Mouse (Mus musculus) right cerebral cortex, postnatal 10 days (tissue): ENCODE measurements around the gene Epha1.

ENCODE experiments used
- DNase-seq, 2 experiments: peaks; one replicate each; pipeline ENCODE4 v3.0.0; 2021; ENCODE audit warnings: low spot score in 2 of 2

Gene Epha1

DNA sequence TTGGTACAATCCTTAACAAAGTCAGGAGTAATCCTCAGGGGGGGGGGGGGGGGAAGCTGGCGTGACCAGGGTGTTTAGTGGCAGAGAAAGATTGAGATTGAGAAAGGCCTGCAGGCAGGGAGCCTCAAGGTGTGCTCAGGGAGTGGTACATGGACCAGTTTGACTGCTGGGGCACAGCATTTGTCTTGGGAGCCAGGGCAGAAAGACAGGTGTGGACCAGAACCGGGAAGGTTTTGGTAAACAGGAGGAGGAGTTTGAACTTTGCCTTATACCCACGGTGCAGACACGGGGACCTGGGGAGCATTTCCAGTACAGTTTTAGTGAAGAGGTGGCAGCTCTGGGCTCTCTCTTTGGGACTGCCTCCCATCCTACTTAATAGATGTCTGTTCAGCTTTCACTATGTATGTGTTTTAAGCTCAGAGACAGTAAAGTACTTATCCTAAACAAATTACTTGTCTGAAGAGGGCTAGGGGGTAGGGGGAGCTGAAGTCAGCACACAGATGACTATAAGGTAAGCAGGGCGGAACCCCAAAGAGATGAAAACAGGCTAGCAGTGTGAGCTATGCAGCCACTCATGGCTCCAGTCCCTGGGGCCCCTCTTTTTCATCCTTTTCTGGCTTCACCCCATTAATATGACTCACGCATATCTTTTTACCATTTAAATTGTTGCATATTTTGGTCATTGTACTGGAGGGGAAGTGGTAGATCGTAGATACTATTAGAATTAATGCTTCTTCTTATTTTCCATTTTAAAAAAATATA, 782 bp upstream of the Epha1 start:
- DNase-seq = no peak

DNA sequence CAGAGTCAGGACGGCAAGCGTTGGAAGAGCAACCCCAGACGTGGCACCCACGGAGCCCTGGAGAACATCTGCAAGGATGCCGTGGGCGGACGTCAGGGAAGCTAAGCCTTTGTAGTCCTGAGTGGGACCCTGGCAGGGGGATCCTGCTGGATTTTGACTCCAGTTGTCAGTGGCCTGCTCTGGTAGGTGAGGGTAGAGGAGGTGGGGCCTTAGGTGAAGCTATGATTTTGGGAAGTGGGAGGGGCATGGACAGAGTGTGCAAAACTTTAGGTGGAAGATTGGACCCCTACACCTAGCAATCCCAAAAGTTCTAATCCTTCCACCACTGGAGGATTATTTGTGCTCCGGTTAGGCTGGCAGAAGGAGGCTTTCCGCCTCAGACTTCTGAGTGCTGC, 650 bp downstream of the Epha1 start:
- no peak for DNase-seq

DNA sequence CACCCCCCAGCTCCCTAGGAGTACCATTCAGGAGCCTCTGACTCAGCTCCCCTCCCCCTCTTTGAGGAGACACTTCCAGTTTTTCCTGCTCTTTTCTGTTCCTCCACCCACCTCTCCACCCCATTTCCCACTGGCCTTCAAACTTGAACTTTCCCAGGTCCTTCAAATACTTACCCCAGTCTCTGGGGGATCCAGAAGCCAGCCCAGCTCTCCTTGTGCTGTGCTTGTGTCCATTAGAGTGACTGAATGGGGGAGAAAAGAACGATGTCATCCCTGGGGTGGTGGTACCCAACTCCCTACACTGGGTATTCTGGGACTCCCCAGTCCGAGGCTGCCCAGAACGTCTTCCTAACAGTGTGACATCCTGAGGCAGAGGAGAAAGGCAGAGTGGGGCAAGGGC, 1.1 kb downstream of the Epha1 start:
- no peak for DNase-seq

DNA sequence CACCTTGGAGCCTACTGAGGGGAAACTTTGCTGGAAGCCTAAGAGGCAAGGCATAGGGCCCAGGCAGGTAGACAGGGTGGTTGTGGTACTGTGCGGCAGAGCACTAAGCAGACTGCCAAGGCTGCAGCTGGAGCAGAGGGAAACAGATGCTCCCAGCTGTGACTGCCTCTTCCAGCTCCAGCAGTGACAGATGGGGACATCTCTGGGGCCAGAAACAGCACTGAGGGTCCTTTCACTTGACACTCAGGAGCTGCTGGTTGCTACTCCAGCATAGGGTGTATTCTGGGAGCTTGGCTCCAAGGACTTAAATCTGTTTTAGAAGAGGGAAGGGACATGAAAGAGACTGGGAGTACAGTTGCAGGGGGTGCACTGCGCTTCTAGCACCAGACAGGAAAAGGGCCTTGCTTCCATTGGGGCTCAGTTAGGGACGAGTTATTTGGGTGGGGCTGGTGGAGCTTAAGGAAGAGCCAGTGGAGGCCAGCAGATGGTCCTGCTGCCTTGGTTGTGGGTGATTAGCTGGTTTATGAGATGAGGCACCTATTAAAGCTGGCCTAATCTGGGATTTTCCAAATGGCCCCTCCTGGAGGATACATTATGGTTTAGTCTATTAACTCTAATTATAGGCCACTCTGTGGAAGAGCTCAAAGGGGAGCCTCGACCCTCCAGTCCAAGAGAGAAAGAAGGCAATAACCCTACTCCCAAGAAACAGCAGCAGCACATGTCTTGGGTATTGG, 2.3 kb downstream of the Epha1 start:
- no peak for DNase-seq

DNA sequence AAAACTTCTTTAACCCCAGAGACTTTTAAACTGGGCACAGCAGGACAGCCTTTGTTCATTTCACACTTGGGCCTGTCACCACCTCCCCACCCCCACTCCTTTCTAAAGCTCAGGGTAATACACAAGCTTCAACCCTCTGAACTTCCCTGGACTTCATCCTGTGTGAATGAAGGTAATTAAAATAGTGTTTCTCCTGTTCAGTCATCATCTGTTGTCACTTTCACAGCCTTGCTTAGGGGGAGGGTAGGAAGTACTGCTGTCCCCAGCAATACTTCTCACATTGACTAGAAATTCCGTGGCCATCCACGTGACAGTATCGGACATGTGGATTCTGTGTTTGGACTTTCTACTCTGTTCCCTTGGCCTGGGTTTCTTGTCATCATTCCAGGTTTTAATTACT, 3.2 kb downstream of the Epha1 start:
- no peak for DNase-seq

DNA sequence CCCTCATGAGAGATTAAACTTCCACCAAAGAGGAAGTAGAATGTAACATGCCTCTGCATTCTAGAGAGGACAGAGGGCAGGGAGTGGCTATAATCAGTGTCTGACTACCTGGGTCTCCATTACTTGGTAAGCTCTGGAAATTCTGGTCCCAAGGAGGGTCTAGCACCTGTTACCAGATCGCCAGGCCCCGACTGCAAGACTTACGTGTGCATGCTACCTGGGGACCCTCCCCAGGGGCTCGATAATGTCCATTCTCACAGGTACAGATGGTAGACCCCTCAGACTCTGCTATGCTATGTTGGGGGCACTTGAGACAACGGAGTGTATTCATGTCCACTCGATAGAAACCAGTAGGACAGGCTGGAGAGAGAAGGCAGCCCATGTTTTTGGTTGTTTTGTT, 7.9 kb downstream of the Epha1 start:
- no peak for DNase-seq

DNA sequence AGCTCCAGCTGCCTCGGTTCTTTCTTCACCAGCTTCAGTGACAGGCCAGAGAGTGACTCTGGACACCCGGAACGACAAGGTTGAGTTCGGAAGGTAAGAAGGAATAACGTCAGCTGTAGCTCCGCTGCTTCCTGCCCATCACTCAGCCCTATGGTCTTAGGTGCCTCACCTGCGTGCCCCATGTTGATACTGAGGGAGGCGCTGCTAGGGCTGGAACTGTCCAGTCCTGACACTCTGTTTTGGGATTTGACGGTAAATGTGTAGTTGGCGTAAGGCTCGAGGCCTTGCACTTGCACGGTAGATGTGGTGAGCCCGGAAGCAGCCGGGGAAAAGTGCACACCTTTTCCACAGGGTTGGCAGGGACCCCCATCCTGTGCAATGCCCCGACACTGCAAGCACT, 8.5 kb downstream of the Epha1 start:
- DNase-seq = no peak

DNA sequence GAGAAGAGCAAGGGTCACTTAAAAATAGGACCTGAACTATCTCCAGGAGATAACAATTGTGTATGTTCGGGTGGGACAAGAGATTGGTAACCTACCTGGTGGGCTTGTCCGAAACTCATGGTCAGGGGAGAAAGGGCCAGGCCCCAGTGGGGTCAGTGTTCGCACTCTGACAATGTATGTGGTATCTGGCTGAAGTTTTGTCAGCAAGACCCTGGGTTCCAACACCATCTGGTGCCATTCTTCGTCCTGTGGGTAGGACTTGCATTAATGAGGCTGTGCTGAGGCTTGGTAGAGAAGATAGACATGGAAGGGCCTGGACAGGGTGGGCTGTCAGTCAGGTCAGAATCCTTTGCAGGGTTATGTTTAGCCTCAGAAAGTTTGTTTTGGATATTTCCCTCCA, 9.0 kb downstream of the Epha1 start:
- DNase-seq = no peak

DNA sequence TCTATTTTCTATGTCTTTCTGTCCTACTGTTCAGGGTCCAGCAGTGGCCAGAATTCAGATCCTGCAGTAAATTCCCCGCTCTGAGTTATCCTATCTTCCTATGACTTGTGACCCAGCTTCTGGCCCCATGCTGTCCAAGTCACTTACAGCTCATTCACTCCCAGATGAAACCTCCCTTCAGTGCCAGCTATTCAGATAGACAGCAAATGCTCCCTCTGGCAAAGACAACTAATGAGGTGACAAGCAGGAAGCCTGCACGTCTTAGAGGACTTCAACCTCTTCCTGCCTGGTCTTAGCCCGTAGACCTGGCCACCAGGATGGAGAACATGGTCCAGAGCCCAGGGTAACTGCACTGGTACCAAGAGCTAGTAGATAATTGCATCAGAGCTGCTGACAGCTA, 10.1 kb downstream of the Epha1 start:
- no peak for DNase-seq

DNA sequence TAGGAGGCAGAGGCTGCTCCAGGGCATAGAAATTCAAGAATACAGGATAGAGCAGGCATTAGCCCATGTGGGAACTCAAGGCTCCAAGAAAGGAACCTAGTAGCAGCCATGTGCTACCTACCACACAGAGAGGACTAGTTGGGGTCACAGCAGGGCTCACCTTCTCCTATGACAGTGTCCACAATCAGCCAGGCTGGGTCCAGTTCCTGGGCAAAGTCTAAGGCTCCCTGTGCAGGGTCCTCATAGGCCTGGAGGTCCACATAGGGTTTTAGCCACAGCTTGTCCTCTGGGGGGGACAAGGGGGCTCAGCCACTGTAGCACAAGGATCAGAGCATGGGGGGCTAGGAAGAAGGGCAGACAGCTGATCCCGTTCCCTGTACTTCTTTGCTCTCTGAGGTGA, 10.6 kb downstream of the Epha1 start:
- DNase-seq = no peak

DNA sequence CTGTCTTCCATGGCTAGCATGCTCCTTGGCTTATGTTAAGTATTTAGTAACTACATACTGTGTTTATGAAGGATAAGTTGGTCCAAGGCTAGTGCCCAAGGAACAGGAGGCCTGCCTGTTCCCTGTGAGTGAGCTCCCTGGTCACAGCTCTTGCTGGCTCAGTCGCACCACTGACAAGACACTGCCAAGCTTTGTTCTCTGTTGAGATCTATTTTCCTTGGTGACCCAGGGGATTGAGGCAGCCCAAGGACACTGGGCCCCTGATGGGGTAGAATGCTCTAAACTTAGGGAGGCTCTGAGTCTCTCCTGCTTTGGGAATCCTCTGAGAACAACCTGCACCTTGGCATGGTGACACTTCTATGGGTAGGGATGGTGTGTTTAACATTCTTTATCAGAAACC, 11.0 kb downstream of the Epha1 start:
- no peak for DNase-seq

DNA sequence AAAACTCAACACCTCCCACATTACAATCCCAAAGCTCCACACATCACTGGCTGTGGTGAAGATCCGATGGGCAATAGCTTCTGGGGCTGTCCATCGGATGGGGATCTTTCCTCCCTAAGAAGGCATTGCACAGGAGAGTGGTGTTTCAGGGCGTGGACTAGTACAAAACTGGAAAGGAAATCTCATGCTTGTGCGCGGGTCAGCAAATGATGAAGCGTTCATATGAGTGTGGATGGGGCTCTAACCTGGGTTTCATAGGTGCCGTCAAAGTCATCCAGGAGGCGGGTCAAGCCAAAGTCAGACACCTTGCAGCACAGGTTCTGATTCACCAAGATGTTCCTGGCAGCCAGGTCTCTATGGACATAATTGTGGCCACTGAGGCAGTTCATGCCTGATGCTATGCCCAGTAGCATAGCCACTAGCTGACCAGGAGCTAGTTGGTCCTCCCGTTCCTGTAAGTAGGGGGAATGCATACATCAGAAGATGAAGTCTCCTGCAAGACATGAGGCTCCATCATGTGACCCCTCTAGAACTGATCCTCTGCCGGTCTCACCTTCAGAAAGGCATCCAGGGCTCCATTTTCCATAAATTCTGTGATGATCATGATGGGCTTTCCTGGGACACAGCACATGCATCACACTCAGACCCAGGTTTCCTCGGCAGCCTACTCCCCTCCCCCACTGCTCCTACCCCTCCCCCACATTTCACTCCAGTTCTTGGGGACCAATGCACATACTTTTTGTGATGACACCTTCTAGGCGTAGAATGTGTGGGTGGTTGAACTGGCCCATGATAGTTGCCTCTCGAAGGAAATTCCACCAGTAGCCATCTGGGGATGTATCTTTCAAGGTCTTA, 11.8 kb downstream of the Epha1 start:
- no peak for DNase-seq

DNA sequence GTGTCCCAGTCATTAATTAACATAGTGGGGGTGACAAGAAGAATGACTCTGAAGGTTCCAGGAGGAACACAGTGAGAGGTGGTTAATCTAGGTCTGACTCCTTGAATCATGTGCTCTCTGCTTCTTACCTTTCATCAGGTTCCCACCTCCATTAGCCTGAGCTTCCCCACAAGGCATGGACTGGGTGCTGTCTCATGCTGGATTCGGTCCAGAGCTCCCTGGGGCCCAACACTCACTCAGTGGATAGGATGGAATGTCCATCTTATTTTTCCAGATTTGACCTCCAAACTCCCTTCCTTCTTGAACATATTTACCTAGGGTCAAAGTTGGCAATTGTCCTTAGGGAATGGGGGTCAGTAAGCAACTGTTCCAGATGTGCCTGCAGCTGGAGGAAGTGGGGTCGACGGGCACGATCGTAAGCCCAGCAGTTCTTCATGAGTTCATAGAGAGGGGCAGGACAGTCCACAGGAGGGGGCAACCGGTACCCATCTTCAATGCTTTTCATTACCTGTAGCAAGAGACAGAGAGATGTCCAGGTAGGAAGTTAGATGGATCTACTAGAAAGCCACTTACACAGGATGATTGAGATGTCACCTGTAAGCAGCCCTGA, 12.7 kb downstream of the Epha1 start:
- no peak for DNase-seq

DNA sequence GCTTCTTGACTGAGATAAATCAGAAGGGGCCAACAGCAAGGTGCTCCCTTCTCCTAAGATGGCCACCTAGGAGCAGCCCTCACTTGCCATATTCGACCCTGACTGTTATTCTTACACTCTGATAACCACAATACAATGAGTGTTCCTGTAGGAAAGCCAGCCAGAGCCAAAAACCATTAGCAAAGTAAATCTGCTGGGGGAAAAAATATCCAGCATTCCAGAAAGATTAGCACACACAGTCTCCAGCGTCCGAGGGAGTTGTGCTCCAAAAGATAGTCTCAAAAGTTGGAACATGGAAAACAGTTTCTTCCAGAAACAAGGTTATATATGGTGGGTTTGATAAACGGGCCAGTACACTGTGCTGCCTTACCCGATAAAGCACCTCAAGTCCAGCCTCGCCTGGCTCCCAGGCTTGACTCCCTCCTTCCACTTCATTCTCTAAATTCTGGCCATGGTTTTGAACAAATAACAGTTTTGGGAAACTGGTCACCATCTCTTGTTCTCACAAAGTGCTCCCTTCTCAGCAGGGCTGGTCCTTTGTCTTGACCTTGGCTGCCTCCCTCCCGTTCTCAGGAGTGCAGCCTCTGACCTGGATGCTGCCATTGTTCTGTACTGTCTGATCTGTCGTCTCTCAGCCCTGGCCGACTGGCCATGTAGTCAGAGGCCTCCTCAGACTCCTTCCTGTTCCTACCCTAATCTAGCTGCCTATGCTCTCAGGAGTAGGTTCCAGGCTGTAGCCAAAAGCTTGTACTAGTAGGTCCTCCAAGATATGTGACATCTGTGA, 13.5 kb downstream of the Epha1 start:
- no peak for DNase-seq

DNA sequence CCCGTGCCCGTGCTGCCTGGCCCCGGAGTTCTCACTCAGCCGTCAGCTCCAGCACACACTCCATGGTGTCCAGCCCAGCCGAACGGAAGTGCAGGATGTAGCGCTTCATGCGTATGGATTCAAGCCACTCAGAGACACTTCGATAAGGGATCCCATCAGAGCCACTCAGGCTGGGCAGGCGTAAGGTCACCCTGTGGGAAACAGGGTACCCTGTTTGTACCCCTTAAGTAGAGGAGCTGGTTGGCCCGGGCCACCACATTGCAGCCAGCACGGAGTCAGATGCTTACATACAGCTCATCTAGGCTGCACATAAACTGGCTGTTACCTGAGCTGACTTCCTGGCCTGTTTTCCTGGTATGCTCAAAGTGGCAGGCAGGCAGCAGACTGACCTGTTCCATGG, 14.2 kb downstream of the Epha1 start:
- DNase-seq = no peak

DNA sequence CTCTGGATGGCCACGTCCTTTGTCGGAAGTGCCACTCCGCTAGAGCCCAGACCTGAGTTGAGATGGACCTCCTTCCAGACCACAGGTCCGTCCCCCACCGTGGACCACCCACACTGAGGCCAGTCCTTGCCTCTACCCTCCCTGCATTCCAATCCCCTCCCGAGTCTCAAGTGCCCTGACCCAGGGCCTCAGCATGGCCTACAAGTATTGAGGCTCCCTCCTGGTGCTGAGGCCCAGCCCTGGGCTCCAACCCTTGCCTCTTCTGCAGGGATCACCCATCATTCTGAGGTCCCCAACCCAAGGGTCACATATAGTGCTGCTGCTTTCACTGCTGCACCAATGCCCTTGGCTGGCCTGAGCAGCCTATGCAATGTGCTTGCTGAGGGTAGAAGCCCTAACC, 15.2 kb downstream of the Epha1 start:
- DNase-seq = no peak

DNA sequence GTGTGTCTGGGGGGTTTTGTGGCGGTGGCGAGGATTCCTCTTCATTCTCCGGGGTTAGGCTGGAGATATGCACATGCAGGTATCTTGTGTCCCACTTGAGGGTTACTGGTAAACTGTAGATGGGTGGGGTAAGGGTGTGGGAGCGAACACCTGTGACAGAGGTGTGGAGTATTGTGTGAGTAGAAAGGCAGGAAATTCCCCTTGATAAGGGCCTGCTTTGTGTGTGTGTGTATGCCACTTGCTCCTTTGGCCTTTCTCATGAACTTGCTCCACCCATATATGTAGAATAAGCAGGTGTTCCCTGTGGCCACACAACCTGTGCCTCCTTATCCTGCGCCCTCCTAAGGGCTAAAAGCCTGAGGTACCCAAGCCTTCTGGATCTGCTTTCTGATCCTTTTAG, 16.2 kb downstream of the Epha1 start:
- no peak for DNase-seq

DNA sequence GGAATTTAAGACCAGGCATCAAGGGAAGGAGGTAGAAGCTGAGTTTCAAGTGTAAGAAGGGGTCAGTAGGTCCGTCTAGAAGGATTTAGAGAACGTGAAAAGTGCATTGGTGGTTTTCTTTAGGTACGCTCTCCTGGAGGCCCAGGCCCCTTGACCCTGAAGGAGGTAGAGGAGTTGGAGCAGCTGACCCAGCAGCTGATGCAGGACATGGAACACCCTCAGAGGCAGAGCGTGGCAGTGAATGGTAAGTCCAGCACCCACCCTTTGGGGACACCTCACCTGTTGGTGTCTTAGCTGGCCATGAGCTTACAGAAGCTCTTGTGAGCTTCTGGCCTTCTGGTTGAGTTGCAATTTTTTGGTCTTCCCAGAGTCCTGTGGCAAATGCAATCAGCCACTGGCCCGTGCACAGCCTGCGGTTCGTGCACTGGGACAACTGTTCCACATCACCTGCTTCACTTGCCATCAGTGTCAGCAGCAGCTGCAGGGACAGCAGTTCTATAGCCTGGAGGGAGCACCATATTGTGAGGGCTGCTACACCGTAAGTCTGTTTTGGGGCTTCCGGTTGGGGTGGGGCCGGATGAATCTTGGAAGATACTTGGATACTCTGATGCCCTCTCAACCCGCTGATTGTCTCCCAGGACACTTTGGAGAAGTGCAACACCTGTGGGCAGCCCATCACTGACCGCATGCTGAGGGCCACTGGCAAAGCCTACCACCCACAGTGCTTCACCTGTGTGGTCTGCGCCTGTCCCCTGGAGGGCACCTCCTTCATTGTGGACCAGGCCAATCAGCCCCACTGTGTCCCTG, 17.1 kb downstream of the Epha1 start:
- no peak for DNase-seq

DNA sequence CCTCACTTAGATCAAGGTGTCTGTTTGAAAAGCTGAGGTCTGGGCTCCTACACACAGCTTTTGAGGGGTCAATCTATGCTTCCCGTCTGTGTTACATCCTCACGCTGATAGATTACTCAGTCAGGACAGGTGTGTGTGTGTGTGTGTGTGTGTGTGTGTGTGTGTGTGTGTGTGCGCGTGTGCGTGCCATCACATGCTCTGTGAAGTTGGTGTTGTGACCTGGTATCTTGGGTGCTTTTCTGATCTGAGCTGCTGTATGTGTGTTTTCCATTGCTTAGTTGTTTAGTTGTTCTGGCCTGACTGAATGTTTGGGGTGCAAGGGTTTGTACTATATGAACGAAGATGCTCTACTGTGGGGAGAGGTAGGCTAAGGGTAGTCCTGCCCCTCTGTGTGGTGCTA, 17.7 kb downstream of the Epha1 start:
- DNase-seq = no peak
